Mouse (Mus musculus) heart, embryonic 13.5 days (tissue): ENCODE data around the gene Gnai2. TPM values are rescaled to one million over a fixed set of nuclear protein-coding genes. Genes with fewer than 3 reads are reported as not detected.

Source experiments
- ATAC-seq: fragments of 200-750 bp; cut with Nextera tagmentation; 2 replicates; pipeline ENCODE4 v1.8.0; 2017; ENCODE audit warnings: moderate TSS enrichment; ENCODE audit not compliant: insufficient number of reproducible peaks, low FRiP score, low TSS enrichment; ENCODE audit errors: extremely low read depth
- H3K27ac ChIP-seq: fragments of 300-500 bp; sonication (generic); replicated peaks from 2 replicates; pipeline ENCODE4 v1.5.1; 2015; ENCODE audit warnings: moderate library complexity, mild to moderate bottlenecking, inconsistent platforms
- H3K27me3 ChIP-seq: fragments of 300-500 bp; sonication (generic); replicated peaks from 2 replicates; pipeline ENCODE4 v1.6.1; 2015; ENCODE audit warnings: mild to moderate bottlenecking, inconsistent platforms
- H3K36me3 ChIP-seq: fragments of 300-500 bp; sonication (generic); 2 replicates; pipeline ENCODE4 v1.6.1; 2015; ENCODE audit warnings: mild to moderate bottlenecking, inconsistent platforms
- H3K4me1 ChIP-seq: fragments of 300-500 bp; sonication (generic); 2 replicates; pipeline ENCODE4 v1.6.1; 2015; ENCODE audit warnings: inconsistent platforms
- H3K4me2 ChIP-seq: fragments of 300-500 bp; sonication (generic); 2 replicates; pipeline ENCODE4 v1.6.1; 2015; ENCODE audit warnings: inconsistent platforms, mild to moderate bottlenecking, moderate library complexity
- H3K4me3 ChIP-seq: fragments of 300-500 bp; sonication (generic); 2 replicates; pipeline ENCODE4 v1.5.1; 2015; ENCODE audit warnings: moderate library complexity, mild to moderate bottlenecking, inconsistent platforms
- H3K9ac ChIP-seq: fragments of 300-500 bp; sonication (generic); 2 replicates; pipeline ENCODE4 v1.6.1; 2015; ENCODE audit warnings: inconsistent platforms, mild to moderate bottlenecking, moderate library complexity
- H3K9me3 ChIP-seq: fragments of 300-500 bp; sonication (generic); 2 replicates; pipeline ENCODE4 v1.6.1; 2016; ENCODE audit warnings: inconsistent platforms
- WGBS: fragments of 180-500 bp; shearing (Covaris S2); methylation state at CpG from one replicate; pipeline ENCODE4 v1.1.7; 2015; ENCODE audit warnings: mixed read lengths; 5-methylcytosine and 5-hydroxymethylcytosine counted together
- polyA plus RNA-seq: library from polyadenylated mRNA; unstranded; fragments of >200 nt; fragmentation: Nextera tagmentation; extraction: Ambion mirVana; gene quantifications from 2 replicates; pipeline ENCODE4 v1.2.1, GENCODE M21; 2015

Gene Gnai2
- polyA plus RNA-seq, 1 experiment from 2014 or later: 387 TPM

DNA sequence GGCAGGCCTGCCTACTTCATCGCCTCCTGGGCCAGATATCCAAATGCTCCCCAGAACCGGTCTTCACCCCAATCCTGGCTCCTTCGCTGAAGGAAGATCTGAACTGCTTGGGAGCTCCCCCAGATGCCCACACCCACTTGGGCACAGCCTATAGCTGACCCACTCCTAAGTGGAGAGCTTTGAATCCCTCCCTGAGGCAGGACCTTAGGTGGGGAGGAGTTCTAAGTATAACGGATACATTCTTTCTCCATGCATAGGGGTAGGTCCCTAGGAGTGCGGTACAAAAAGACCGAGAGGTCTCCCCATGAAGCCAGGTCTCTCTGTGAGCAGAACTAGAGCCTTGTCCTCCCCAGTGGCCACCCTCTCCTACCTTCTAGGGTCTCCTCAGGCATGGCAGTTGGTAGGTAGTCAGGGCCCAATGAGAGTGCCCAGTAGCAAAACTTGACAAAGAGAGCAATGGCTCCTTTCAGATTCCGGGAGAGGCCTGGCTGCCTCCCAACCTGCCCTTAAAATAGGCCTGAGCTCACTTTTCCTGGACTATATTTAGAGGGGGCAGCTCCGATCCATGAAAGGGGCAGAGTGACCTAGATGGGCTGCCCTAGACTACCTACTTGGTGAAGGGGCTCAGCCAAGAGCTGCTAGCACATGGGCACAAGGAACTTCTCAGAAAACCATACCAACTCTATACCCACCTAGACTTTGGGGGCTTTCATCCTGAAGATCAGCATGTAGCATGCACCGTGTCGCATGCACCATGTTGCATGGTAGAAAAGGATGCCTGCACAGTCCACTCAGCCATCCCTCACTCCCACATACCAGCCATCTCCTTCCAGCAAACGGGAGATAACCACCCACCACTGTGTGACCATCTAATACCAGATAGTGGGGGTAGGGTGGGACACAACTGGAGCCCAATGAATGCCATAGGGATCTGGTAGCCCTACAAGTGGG, 38.3 kb downstream of the Gnai2 start:
- Histone ChIP-seq H3K36me3 (peaks cover 42% of the 10 kb centered on the region), H3K27me3 (peaks cover 35% of the 10 kb centered on the region), H3K9me3 (no peaks in the 10 kb centered on the region), H3K4me3 (peak overlapping the region; percentile 43), H3K27ac (peak overlapping the region; percentile 98), H3K4me1 (peaks cover 55% of the 10 kb centered on the region), H3K4me2 (peak overlapping the region; percentile 69), H3K9ac (peak overlapping the region; percentile 82)
- ATAC-seq: peak; percentile 54
- 58% methylated on average over 11 of the region's 11 CpGs for WGBS

DNA sequence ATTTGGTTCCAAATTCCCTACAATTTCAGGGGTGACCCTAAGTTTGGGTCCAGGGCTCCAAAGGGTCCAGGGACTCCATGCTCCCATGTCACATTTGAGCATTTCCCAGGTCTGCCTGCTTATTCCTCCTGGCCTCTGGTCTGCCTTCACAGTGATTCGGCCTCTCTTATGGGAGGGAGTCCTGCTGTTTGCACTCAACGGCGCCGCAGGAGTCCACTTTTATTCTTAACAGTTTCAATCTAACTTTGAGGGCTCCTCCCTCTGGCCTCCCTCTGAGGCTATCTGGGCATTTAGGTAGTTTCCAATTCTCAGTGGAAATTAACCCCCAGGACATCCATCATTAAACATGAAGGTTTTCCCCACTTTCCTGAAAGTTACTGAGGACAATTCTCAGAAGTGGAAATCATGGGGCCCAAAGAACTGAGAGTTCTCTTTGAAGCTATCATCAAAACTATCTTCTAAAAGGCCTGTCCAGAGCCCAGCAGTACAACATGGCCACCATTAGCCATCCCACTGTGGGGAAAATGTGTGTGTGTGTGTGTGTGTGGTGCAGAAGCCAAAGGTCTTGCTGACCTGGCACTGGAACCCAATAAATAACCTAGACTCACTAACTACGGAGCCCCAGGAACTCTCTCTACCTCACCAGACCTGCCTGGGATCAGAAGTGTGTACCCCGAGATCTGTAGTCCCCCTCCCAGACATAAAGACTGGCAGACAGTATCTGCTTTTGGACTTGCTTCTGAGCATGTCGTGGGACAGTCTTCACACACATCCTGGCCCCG, 40.7 kb downstream of the Gnai2 start:
- H3K9me3 ChIP-seq: no peaks in the 10 kb centered on the region
- H3K36me3 ChIP-seq: peaks cover 61% of the 10 kb centered on the region
- no peak overlapping the region for H3K9ac ChIP-seq
- H3K4me2 ChIP-seq: no peak overlapping the region
- 0 out of 2 replicates have a peak overlapping the region, but pooled peaks have one; percentile 20 for H3K27ac ChIP-seq
- peaks cover 73% of the 10 kb centered on the region for H3K4me1 ChIP-seq
- H3K27me3 ChIP-seq: peaks cover 12% of the 10 kb centered on the region
- ATAC-seq: no peak
- WGBS: 81% methylated on average over 8 of the region's 8 CpGs
- H3K4me3 ChIP-seq: no peak overlapping the region

DNA sequence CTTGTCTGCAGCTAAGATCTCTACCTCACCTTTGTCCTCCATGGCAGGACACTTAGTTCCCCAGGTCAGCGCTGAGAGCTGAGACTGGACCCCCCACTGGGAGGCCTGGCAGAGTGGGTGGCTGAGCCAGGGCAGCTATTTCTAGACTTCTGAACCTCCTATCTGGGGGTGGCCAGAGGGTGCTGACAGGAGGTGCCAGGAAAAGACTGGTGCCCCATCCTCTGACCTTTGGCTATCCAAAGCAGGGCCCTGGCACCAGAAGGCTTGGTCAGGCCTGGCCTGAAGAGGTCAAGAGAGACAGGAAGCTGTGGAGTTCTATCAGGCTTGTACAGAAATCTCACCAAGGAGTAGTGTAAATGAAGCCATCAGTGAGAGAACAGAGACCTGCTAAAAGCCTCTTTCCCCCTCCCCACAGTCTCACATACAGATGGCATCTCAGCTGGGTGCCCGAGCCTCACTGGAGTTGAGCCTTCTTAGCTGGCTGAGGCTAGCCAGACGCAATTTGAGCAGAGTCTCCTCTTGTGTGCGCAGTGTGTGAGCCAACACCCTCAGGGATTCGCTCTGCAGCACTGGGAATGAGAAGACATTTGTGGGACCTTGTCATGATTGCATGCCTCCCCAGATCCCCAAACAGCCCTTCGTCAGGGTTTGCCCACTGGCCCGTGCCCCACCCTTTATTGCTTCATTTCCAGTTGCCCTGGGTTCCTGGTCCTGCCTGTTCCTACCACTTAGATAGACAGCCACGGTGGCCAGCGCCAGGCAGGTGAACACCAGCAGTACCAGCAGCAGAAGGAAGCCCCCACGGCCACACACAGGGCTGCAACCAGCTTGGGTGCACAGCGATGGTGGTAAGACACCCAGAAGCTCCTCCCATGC, 41.8 kb downstream of the Gnai2 start:
- peaks cover 66% of the 10 kb centered on the region for H3K36me3 ChIP-seq
- H3K27me3 ChIP-seq: 0 out of 2 replicates have a peak, but pooled peaks cover under 1% of the 10 kb centered on the region
- peak overlapping the region; percentile 38 for H3K9ac ChIP-seq
- H3K9me3 ChIP-seq: no peaks in the 10 kb centered on the region
- peak overlapping the region; percentile 40 for H3K27ac ChIP-seq
- ATAC-seq: no peak
- no peak overlapping the region for H3K4me3 ChIP-seq
- H3K4me1 ChIP-seq: peaks cover 84% of the 10 kb centered on the region
- peak overlapping the region; percentile 18; the same call in 1 of the 2 replicates for H3K4me2 ChIP-seq
- WGBS: 71% methylated on average over 11 of the region's 11 CpGs

DNA sequence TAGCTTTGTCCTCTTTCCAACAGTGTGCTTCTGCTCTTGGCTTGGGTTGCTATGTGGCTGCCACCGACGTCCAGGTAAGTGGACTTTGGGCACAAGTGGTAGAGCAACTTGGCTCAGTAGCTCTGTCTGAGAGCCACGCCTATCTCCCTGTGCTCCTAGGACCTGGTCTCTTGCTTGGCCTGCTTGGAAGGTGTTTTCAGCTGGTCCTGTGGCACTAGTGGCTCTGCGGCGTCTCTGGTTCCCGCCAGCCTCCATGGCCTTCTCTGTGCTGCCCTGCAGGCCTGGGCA, 44.5 kb downstream of the Gnai2 start:
- Histone ChIP-seq H3K27me3 (no peaks in the 10 kb centered on the region), H3K27ac (peak overlapping the region; percentile 56; the same call in 1 of the 2 replicates), H3K36me3 (peaks cover 65% of the 10 kb centered on the region), H3K4me2 (no peak overlapping the region), H3K4me1 (peaks cover 75% of the 10 kb centered on the region), H3K9ac (peak overlapping the region; percentile 91; the same call in 1 of the 2 replicates), H3K4me3 (no peak overlapping the region), H3K9me3 (no peaks in the 10 kb centered on the region)
- ATAC-seq: no peak
- WGBS: 94% methylated on average over 6 of the region's 6 CpGs

DNA sequence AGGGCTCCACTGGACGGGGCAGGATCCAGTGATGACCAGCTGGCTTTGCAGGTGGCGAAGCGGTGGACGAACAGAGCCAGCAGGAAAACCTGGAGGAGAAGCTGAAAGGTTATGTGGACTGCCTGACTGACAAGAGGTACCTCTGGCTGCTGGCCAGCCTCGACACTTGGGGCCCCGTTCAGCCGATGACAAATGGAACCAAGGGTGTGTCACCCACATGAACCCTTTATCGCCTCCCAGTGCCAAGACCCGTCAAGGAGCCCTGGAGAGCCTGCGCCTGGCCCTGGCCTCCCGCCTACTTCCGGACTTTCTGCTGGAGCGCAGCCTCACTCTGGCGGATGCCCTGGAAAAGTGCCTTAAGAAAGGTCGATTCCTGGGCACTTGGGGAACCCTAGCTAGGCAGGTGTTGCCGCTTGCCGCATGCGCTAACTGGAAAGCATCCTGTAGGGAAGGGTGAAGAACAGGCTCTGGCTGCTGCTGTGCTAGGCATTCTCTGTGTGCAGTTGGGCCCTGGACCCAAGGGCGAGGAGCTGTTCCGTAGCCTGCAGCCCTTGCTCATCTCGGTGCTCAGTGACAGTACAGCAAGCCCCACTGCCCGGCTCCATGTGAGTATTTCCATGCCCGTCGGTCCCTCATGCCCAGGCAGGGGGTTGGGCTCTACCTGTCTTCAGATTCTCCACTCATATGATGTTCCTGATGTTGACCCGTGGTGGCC, 45.0 kb downstream of the Gnai2 start:
- WGBS: 63% methylated on average over 25 of the region's 25 CpGs
- H3K27ac ChIP-seq: peak overlapping the region; percentile 56
- no peak for ATAC-seq
- H3K9ac ChIP-seq: peak overlapping the region; percentile 91
- no peaks in the 10 kb centered on the region for H3K27me3 ChIP-seq
- H3K4me1 ChIP-seq: peaks cover 73% of the 10 kb centered on the region
- no peaks in the 10 kb centered on the region for H3K9me3 ChIP-seq
- H3K36me3 ChIP-seq: peaks cover 60% of the 10 kb centered on the region
- peak overlapping the region; percentile 87 for H3K4me3 ChIP-seq
- peak overlapping the region; percentile 87 for H3K4me2 ChIP-seq

DNA sequence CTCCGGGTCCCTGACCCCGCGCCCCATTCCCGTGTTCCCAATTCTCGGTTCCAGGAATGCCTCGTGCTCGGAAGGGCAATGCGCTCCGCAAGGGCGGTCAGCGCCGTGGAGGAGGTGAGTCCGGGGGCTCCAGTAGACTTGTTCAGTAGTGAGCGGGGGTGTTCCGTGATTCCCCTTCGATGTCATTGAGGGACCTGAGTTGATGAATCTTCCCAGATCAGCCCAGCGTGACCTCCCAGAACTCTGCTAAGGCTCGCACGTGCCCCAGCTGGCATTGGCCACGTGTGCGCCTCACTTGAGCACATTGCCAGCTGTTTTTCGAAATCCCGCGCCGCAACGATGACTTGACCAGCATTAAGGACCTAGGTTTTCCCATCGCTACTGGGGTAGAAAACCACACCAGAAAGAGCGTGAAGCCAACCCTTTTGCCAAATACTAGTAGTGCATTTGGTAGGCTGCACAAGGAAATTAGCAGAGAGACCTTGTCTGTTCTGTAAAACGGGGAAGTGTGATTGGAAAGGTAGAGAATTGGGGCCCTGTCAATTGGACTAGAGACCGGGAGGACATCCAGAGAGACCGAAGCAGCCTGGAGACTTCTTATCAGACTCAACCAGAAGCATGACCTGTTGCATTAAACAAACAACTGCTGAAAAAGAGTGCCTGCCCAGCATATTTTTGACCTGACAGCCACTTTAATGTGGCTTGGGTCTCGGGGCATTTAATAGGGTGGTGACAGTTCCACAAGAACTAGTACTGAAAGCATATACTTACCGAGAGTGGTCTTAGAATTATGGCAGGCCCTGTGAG, 47.1 kb downstream of the Gnai2 start:
- Histone ChIP-seq H3K4me3 (peak overlapping the region; percentile 87), H3K27me3 (no peaks in the 10 kb centered on the region), H3K36me3 (peaks cover 55% of the 10 kb centered on the region), H3K27ac (peak overlapping the region; percentile 75), H3K9ac (peak overlapping the region; percentile 91), H3K9me3 (no peaks in the 10 kb centered on the region), H3K4me2 (peak overlapping the region; percentile 87), H3K4me1 (peaks cover 55% of the 10 kb centered on the region)
- 1% methylated on average over 33 of the region's 33 CpGs for WGBS
- no peak for ATAC-seq

DNA sequence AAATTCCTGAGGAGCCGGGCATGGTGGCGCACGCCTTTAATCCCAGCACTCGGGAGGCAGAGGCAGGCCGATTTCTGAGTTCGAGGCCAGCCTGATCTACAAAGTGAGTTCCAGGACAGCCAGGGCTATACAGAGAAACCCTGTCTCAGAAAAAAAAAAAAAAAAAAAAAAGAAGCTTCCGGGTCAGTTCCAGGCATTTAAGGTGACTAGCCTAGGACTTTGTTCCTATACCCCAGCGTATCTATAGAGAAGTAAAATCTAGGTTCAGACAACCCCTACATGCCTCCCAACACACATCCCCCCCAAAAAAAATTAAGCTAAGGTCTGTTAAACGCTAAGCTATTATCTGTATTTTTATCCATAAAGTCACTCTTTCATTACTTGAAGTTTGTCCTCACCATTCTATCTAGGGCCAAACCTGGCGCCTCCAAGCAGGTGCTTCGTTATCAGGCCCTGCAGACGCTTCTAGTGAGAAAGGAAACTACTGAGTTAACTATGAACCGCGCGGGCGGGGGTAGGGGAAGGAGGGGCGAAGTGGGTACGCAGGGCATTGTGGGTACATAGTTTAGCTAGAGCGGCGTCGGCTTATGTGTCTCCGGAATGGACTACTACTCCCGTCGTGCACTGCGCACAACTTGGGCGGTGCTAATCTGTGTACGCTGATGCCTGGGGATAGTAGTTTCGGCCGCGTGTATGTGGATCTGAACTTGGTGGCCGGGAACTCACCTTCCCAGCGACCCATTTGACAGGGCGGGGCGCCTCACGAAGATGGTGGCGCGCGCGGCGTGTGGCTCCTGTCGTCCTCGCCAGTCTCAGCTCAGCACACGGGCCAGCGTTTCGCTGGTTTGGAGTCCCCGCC, 48.0 kb downstream of the Gnai2 start, which contains the start of gene Ifrd2:
TSS of gene Ifrd2 (plus strand) at position 669 of the 859 bp plus-strand sequence.
- ATAC-seq: peak; percentile 95
- H3K27ac ChIP-seq: peak within 1 kb of the TSS; percentile 75
- peak within 1 kb of the TSS; percentile 87 for H3K4me3 ChIP-seq
- peak within 1 kb of the TSS; percentile 87 for H3K4me2 ChIP-seq
- peak within 1 kb of the TSS; percentile 91 for H3K9ac ChIP-seq
- peaks cover 53% of the 10 kb centered on the region for H3K4me1 ChIP-seq
- 11% methylated on average over 46 of the region's 46 CpGs for WGBS
- H3K27me3 ChIP-seq: no peaks in the 10 kb centered on the region
- peaks cover 49% of the 10 kb centered on the region for H3K36me3 ChIP-seq
- no peaks in the 10 kb centered on the region for H3K9me3 ChIP-seq

DNA sequence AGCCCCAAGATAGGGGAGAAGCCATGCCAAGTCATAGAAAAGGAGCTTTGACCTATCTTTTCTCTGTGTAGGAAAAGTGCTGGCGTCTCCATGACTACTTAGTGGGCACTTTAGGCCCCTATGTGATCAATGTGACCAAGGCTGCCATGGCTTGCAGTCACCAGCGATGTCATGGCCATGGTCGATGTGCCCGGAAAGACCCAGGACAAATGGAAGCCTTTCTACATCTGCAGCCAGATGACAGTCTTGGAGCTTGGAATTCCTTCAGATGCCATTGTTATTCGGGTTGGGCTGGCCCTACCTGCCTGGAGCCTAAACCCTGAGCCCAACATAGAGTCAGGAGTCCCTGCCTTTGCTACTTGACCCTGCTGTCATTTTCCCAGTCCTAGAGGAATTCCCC, 48.7 kb downstream of the Gnai2 start:
- ATAC-seq: no peak
- Histone ChIP-seq H3K27ac (peak overlapping the region; percentile 59; the same call in 1 of the 2 replicates), H3K4me1 (peaks cover 60% of the 10 kb centered on the region), H3K9ac (no peak overlapping the region), H3K9me3 (no peaks in the 10 kb centered on the region), H3K4me2 (peak overlapping the region; percentile 87), H3K27me3 (no peaks in the 10 kb centered on the region), H3K4me3 (peak overlapping the region; percentile 87; the same call in 1 of the 2 replicates), H3K36me3 (peaks cover 42% of the 10 kb centered on the region)
- 83% methylated on average over 5 of the region's 5 CpGs for WGBS

DNA sequence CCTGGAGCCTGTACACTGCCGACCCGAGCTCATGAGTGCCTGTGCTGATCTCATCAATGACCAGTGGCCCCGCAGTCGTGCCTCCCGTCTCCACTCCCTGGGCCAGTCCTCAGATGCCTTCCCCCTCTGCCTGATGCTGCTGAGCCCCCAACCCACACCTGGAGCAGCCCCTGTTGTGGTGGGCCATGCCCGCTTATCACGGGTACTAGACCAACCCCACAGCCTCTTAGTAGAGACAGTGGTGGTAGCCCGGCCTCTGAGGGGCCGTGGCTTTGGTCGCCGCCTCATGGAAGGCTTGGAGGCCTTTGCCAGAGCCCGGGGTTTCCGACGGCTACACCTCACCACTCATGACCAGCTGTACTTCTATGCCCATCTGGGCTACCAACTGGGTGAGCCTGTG, 52.0 kb downstream of the Gnai2 start:
- H3K4me1 ChIP-seq: peaks cover 48% of the 10 kb centered on the region
- no peak overlapping the region for H3K4me2 ChIP-seq
- H3K9me3 ChIP-seq: no peaks in the 10 kb centered on the region
- no peak overlapping the region for H3K9ac ChIP-seq
- peaks cover 18% of the 10 kb centered on the region for H3K36me3 ChIP-seq
- no peak for ATAC-seq
- no peak overlapping the region for H3K4me3 ChIP-seq
- 90% methylated on average over 14 of the region's 14 CpGs for WGBS
- no peaks in the 10 kb centered on the region for H3K27me3 ChIP-seq
- no peak overlapping the region for H3K27ac ChIP-seq
